10 mouse cellular contexts compared by ENCODE assay signal in genomic region chr1:184449007-184449406, GRCm38 (mm10).
DNase-seq lines count a peak whose midpoint lies in the region.
"Had no signal": no experiment of that assay in that cellular context is flagged by ENCODE, and none has a peak within 500 bp of the region (broad histone marks: within the 10 kb centered on the region; RNA-seq: fewer than 3 reads in every experiment).

No protein-coding gene starts in this region.

- DNase-seq in left cerebral cortex, postnatal 4 days: peak; percentile 48
- DNase-seq in left cerebral cortex, adult 9 months (ENCODE audit: low spot score in 2 of 2): no peak
- peak; percentile 77 for DNase-seq in gastrocnemius, postnatal 14 days
- peak; percentile 69 to 77 for DNase-seq in heart, postnatal 36 days
- DNase-seq in lung, postnatal 4 days: peak; percentile 62 to 78
- no peak for DNase-seq in frontal cortex, postnatal 36 days (ENCODE audit: low spot score in 2 of 2)
- no peak for DNase-seq in layer of hippocampus, postnatal 36 days
- DNase-seq: adrenal gland, adult 2 months; kidney, postnatal 4 days; liver, embryonic 13.5 days had no signal

- intact Hi-C loops in left cerebral cortex, postnatal 4 days (cut with DNase I): loop anchor here (10.0 kb wide), 1 partner anchor 286 kb away; the partner anchor contains the start of gene Hlx
- intact Hi-C loops in gastrocnemius, postnatal 14 days (cut with DNase I; ENCODE audit: low total_unique reads): loop anchor here (10.0 kb wide), 1 partner anchor 184 kb away; no protein-coding TSS in a partner anchor
- intact Hi-C loops in heart, postnatal 36 days (cut with DNase I): loop anchor here (1.0 to 5.0 kb wide), 5 partner anchors 52 to 322 kb away; no protein-coding TSS in a partner anchor

Comparison
In these comparisons a context has a peak if more than half of its experiments do, and no peak if none do; other contexts are left out.
1. DNase-seq: peak in left cerebral cortex, postnatal 4 days (single experiment), gastrocnemius, postnatal 14 days (single experiment), heart, postnatal 36 days (2 of 2) and lung, postnatal 4 days (2 of 2); none in left cerebral cortex, adult 9 months (0 of 2), frontal cortex, postnatal 36 days (0 of 2) and layer of hippocampus, postnatal 36 days (0 of 2).